Mouse (Mus musculus) limb, embryonic 10.5 days (tissue): Measurements from ENCODE around the gene Fam205c. TPM values are rescaled to one million over a fixed set of nuclear protein-coding genes. Genes with fewer than 3 reads are reported as not detected.

Experiments
- DNase-seq: peaks from one replicate; pipeline ENCODE4 v3.0.0-alpha.2; 2017; ENCODE audit warnings: low spot score
- H3K27ac ChIP-seq: fragments of 300-500 bp; sonication (generic); 2 replicates; pipeline ENCODE4 v1.5.1; 2016; ENCODE audit warnings: mild to moderate bottlenecking
- H3K27me3 ChIP-seq: fragments of 300-500 bp; sonication (generic); 2 replicates; pipeline ENCODE4 v1.6.1; 2016; ENCODE audit warnings: low read depth, mild to moderate bottlenecking; ENCODE audit not compliant: poor library complexity, severe bottlenecking
- H3K36me3 ChIP-seq: fragments of 300-500 bp; sonication (generic); 2 replicates; pipeline ENCODE4 v1.6.1; 2016; ENCODE audit warnings: mild to moderate bottlenecking, moderate library complexity
- H3K4me1 ChIP-seq: fragments of 300-500 bp; sonication (generic); 2 replicates; pipeline ENCODE4 v1.6.1; 2016
- H3K4me3 ChIP-seq: fragments of 300-500 bp; sonication (generic); 2 replicates; pipeline ENCODE4 v1.5.1; 2016; ENCODE audit warnings: mild to moderate bottlenecking, moderate library complexity
- H3K9me3 ChIP-seq: fragments of 300-500 bp; sonication (generic); replicated peaks from 2 replicates; pipeline ENCODE4 v1.6.1; 2016; ENCODE audit warnings: mild to moderate bottlenecking
- WGBS: fragments of 180-500 bp; shearing (Covaris S2); methylation state at CpG from one replicate; pipeline ENCODE4 v1.1.7; 2016; 5-methylcytosine and 5-hydroxymethylcytosine counted together
- polyA plus RNA-seq: library from polyadenylated mRNA; unstranded; fragments of >200 nt; fragmentation: Nextera tagmentation; extraction: Ambion mirVana; gene quantifications from 2 replicates; pipeline ENCODE4 v1.2.1, GENCODE M21; 2016

Fam205c gene
- polyA plus RNA-seq, 1 experiment from 2014 or later, result 0.10 TPM

DNA sequence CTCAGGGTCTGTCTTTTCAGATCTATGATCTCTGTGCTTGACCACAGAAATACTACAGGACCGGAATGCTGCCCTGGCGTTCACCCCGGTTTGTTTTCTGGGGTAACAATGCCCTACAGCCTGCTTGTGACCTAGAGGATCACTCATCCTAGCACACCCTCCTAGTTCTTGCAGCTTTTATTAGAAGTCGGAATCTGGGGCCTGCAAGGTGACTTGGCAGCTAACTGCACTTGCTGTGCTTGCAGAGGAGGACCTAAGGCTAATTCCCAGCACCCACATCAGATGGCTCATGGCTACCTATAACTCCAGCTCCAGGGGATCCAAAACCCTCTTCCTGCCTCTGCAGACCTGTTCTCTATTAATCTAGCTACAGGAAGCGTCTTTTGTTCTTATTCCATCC is 28.7 kb upstream of the Fam205c start:
- 93% methylated on average over 5 of the region's 5 CpGs for WGBS
- DNase-seq, result no peak
- 0 out of 2 replicates have a peak, but pooled peaks cover 3% of the 10 kb centered on the region for H3K4me1 ChIP-seq

DNA sequence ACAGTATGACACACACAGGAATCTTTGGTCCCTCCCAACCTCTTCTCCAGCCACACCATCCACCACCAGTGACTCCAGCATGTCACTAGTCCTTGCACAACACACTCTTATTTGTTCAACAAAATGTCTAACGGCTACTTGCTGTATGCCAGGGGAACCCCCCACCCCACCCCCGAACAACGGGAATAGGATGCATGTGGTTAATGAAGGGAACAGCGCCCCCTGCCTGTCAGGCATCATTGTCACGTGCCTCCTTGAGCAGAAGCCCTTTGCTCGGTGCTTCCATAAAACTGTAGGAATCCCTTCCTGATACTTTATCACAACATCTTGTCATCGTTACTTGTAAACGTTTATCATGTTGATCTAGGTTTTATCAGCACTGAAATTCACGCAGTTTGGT is 28.1 kb upstream of the Fam205c start:
- H3K9me3 ChIP-seq, result no peaks in the 10 kb centered on the region
- no peaks in the 10 kb centered on the region for H3K36me3 ChIP-seq
- no peak overlapping the region for H3K27ac ChIP-seq
- H3K4me1 ChIP-seq, result 0 out of 2 replicates have a peak, but pooled peaks cover 3% of the 10 kb centered on the region
- H3K4me3 ChIP-seq, result no peak overlapping the region
- H3K27me3 ChIP-seq, result no peaks in the 10 kb centered on the region
- WGBS, result 67% methylated on average over 9 of the region's 9 CpGs
- peak; percentile 43 for DNase-seq

More for the DNA sequence above, 28.7 kb upstream of the Fam205c start:
- H3K27ac ChIP-seq, result no peak overlapping the region
- no peak overlapping the region for H3K4me3 ChIP-seq
- H3K9me3 ChIP-seq, result no peaks in the 10 kb centered on the region
- no peaks in the 10 kb centered on the region for H3K27me3 ChIP-seq
- H3K36me3 ChIP-seq, result no peaks in the 10 kb centered on the region

- H3K36me3 ChIP-seq, result no peaks in the 10 kb centered on the region
- WGBS, result 79% methylated on average over 5 of the region's 5 CpGs
- H3K4me3 ChIP-seq, result no peak overlapping the region
- H3K27ac ChIP-seq, result no peak overlapping the region
- no peaks in the 10 kb centered on the region for H3K9me3 ChIP-seq
- DNase-seq, result no peak
- H3K27me3 ChIP-seq, result no peaks in the 10 kb centered on the region
- H3K4me1 ChIP-seq, result 0 out of 2 replicates have a peak, but pooled peaks cover 3% of the 10 kb centered on the region
Observed at GRCm38 (mm10) chr4:42900878-42901277, 26.8 kb upstream of the Fam205c start.

DNA sequence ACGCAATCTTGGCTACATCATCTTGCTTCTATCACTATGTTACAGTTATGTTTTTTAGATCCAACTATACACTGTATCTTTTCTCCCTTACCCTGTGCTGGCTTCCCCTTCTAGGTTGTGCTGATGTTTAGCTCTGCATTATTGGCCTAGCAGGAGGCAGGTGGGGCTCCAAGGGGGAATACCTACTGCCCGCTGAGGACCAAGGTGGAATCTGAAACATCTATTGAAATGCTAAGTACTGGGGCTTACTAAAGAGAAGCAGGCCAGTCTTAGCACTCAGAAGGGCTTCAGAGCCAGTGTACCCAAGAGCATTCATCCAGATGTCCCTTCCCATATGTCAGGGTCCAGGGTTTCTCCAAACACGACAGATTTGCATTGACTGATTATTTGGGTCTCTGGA is 24.9 kb upstream of the Fam205c start:
- Histone ChIP-seq H3K27me3 (no peaks in the 10 kb centered on the region), H3K4me3 (no peak overlapping the region), H3K4me1 (0 out of 2 replicates have a peak, but pooled peaks cover 3% of the 10 kb centered on the region), H3K36me3 (no peaks in the 10 kb centered on the region), H3K27ac (no peak overlapping the region), H3K9me3 (no peaks in the 10 kb centered on the region)
- no peak for DNase-seq
- 40% methylated on average over 3 of the region's 3 CpGs for WGBS

DNA sequence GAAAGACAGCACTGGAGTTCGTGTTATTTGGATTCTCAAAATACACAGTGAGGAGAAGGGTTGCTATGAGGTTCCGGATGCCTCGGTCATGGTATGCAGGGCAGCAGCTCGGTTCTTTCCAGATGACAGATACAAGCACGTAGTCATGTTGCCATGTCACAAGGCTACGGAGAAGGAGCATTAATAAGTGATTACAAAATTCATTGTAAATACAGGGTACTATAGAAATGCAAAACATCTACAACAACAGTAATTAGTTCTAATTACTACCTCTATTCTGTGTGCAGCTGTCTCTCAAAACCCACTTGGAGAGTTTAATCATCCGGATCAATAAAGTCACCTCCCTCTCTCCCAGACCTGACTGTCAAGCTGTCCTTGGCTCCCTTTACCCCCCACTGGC is 21.1 kb upstream of the Fam205c start:
- H3K9me3 ChIP-seq, result no peaks in the 10 kb centered on the region
- DNase-seq, result no peak
- 86% methylated on average over 7 of the region's 7 CpGs for WGBS

GRCm38 (mm10) chr4:42891176-42891575 is 17.1 kb upstream of the Fam205c start:
- H3K4me1 ChIP-seq, result no peaks in the 10 kb centered on the region
- no peak overlapping the region for H3K27ac ChIP-seq
- H3K27me3 ChIP-seq, result no peaks in the 10 kb centered on the region
- no peaks in the 10 kb centered on the region for H3K36me3 ChIP-seq
- H3K4me3 ChIP-seq, result no peak overlapping the region
- WGBS, result 69% methylated on average over 7 of the region's 7 CpGs
- H3K9me3 ChIP-seq, result no peaks in the 10 kb centered on the region
- no peak for DNase-seq

More for the DNA sequence above, 21.1 kb upstream of the Fam205c start:
- no peak overlapping the region for H3K4me3 ChIP-seq
- 0 out of 2 replicates have a peak, but pooled peaks cover 3% of the 10 kb centered on the region for H3K4me1 ChIP-seq
- H3K27ac ChIP-seq, result no peak overlapping the region
- no peaks in the 10 kb centered on the region for H3K27me3 ChIP-seq
- no peaks in the 10 kb centered on the region for H3K36me3 ChIP-seq

DNA sequence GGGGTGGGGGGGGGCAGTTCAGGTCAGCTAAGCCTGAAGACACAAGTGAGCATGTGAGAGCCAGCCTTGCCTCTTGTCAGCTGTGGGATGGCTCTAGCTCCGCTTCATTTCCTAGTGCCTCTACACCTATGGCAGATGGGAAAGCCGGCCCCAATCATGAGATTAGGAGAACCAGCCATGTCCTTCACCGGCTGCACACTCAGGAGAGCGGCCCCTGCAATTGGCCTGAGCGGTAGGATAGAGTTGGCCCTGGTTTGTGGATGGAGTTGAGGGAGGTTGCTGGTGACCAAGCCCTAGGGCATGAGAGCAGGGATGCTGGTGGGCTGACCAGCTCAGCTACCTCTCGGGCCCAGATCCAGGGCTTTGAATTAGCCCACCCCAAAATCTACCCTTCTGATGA is 14.8 kb upstream of the Fam205c start:
- H3K9me3 ChIP-seq, result no peaks in the 10 kb centered on the region
- no peaks in the 10 kb centered on the region for H3K4me1 ChIP-seq
- H3K27me3 ChIP-seq, result no peaks in the 10 kb centered on the region
- WGBS, result 90% methylated on average over 6 of the region's 6 CpGs
- DNase-seq, result no peak
- no peak overlapping the region for H3K4me3 ChIP-seq
- no peak overlapping the region for H3K27ac ChIP-seq
- no peaks in the 10 kb centered on the region for H3K36me3 ChIP-seq

DNA sequence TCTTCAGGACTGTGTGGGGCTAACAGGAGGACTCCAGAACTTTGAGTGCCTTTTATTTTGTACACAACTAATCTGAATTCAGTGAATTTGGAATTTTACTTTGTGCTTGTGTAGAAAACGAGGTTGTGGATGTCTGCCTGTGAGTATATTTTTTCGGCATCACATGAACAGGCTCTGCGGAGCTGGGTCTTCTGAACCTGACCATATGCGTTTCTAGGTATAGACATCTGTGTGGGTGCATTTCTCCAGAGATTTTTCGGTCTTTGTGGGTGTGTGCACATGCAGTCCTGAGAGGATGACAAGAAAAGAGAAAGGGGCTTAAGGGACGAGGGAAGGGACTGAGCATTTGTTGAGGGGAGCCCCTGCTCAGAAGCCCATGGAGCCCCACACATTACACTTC is 12.9 kb upstream of the Fam205c start:
- 95% methylated on average over 6 of the region's 6 CpGs for WGBS
- H3K9me3 ChIP-seq, result no peaks in the 10 kb centered on the region
- no peaks in the 10 kb centered on the region for H3K27me3 ChIP-seq
- no peak overlapping the region for H3K27ac ChIP-seq
- H3K4me3 ChIP-seq, result no peak overlapping the region
- DNase-seq, result no peak
- no peaks in the 10 kb centered on the region for H3K4me1 ChIP-seq
- H3K36me3 ChIP-seq, result no peaks in the 10 kb centered on the region

DNA sequence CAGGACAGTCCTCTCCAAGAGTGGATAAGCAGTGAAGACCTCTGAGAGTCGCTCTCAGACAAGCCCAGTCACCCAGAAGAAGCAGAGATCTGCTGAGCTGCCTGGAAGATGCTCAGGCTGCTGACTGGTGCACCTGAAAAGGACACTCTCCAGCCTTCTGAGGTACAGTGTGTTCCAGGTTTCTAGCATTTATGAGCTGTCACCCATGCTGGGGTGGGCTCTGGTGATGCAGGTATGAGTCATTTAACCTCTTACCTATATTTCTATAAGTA is 6.6 kb upstream of the Fam205c start:
- DNase-seq, result no peak
- Histone ChIP-seq H3K36me3 (no peaks in the 10 kb centered on the region), H3K27ac (no peak overlapping the region), H3K9me3 (no peaks in the 10 kb centered on the region), H3K4me1 (no peaks in the 10 kb centered on the region), H3K27me3 (no peaks in the 10 kb centered on the region), H3K4me3 (no peak overlapping the region)
- 42% methylated on average over 1 of the region's 1 CpGs for WGBS

GRCm38 (mm10) chr4:42879829-42880676 is 6.0 kb upstream of the Fam205c start:
- WGBS, result 84% methylated on average over 16 of the region's 16 CpGs
- H3K36me3 ChIP-seq, result no peaks in the 10 kb centered on the region
- H3K4me3 ChIP-seq, result no peak overlapping the region
- H3K9me3 ChIP-seq, result no peaks in the 10 kb centered on the region
- H3K27me3 ChIP-seq, result no peaks in the 10 kb centered on the region
- H3K27ac ChIP-seq, result no peak overlapping the region
- DNase-seq, result no peak
- no peaks in the 10 kb centered on the region for H3K4me1 ChIP-seq

DNA sequence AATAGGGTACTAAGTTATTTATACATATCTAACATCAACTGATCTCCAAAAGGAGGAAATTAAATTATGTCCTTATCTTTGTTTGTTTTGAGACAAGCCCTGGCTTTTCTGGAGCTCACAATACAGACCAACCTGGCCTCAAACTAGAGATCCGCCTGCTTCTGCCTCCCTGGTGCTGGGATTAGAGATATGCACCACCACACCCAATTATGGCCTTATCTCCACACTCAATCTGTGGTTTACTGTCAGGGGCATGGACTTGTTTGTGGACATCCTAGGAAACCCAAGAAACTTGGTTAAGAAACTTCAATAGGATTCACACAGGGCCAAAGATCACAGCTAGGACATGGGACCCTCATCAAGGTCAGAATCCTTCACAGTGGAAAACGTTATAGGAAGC is 3.6 kb upstream of the Fam205c start:
- H3K4me1 ChIP-seq, result no peaks in the 10 kb centered on the region
- no peak overlapping the region for H3K4me3 ChIP-seq
- H3K27me3 ChIP-seq, result no peaks in the 10 kb centered on the region
- 82% methylated on average over 2 of the region's 2 CpGs for WGBS
- no peak overlapping the region for H3K27ac ChIP-seq
- DNase-seq, result no peak
- no peaks in the 10 kb centered on the region for H3K9me3 ChIP-seq
- no peaks in the 10 kb centered on the region for H3K36me3 ChIP-seq

DNA sequence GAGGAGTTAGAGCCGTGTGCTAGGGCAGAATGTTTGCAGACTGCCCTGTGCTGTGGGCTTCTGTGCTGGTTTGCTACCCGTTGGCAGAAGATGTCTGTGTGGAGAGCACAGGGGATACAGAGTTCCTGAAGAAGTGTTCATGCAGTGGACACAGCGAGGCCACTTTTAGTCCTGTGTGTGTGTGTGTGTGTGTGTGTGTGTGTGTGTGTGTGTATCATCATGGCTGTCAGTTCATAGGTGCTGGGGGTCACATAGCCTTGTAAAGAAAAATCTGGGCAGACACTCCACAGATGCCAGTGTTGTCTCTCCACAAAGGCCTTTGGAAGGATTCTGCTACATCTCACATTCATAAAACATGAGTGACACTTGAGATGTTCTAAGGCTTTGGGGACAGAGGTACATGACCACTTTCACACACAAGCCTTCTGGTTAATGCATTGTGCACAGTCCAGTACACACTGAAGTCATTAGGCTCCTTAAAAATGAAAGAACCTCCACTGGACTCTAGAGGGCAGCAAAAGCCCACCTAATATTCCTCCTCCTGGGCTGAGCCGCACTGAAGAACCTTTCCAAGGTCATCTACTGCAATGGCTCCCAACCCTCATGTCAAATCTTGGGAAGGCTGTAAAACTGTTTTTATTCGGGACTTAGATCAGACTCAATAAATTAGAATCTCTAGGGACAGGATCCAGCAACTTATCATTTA is 2.7 kb upstream of the Fam205c start:
- Histone ChIP-seq H3K9me3 (no peaks in the 10 kb centered on the region), H3K4me3 (no peak overlapping the region), H3K27ac (no peak overlapping the region), H3K36me3 (no peaks in the 10 kb centered on the region), H3K4me1 (no peaks in the 10 kb centered on the region), H3K27me3 (no peaks in the 10 kb centered on the region)
- WGBS, result 43% methylated on average over 5 of the region's 5 CpGs
- DNase-seq, result peak; percentile 65

DNA sequence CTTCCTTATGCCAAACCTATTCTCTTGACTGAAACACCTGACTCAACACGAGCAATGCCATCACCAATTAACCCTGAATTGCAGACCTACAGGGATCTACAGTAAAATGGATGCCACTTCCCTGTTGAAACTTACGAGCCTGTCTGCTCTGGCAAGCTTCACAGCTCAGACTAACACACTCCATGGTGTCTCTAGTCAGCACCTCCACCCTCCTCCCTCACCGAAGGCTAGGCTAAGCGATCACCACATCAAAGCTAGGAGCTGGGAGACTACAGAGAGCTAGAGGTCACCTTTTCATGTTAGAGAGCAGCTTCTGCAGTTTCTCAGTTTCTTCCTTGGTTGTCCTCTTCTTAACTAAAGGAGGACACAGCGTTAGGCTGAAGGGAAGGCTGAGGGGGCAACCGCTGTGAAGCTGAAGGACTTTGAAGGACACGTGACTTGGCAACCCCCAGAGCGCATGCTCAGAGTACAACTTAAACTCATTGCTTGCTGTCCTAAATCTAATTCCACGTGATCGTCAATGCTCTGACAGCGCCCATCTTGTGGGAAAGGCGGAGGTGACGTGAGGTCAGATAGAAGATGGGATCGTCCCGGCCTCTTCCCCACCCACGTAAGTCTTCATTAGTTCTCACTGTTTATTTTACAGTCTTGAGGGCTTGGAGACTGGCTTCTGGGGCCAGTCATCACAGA is 1.1 kb downstream of the Fam205c start:
- Histone ChIP-seq H3K9me3 (no peaks in the 10 kb centered on the region), H3K27me3 (no peaks in the 10 kb centered on the region), H3K4me3 (no peak overlapping the region), H3K27ac (no peak overlapping the region), H3K36me3 (no peaks in the 10 kb centered on the region), H3K4me1 (no peaks in the 10 kb centered on the region)
- no peak for DNase-seq
- 72% methylated on average over 16 of the region's 16 CpGs for WGBS
